Mouse (Mus musculus): Measurements from ENCODE around the gene Gm42742.
A peak's percentile ranks its signal among the peaks of the same experiment; 100 is the strongest.

The Gm42742 gene

GRCm38 (mm10) chr7:127020901-127021562 is at the start of gene Gm42742, which contains the start of gene Prrt2:
Gene Gm42742 (minus strand): TSS chr7:127021097.
Gene Prrt2 (minus strand): TSS chr7:127021211.
- peak; percentile 73 for DNase-seq (ENCODE audit: low spot score)

- DNase-seq (ENCODE audit: low spot score): no peak
Measured at GRCm38 (mm10) chr7:127066317-127066716, 45.4 kb upstream of the Gm42742 start.

- DNase-seq (ENCODE audit: low spot score): no peak
Measured at GRCm38 (mm10) chr7:127065538-127065937, 44.6 kb upstream of the Gm42742 start.

GRCm38 (mm10) chr7:127055026-127055585 is 34.2 kb upstream of the Gm42742 start:
- DNase-seq (ENCODE audit: low spot score): no peak

GRCm38 (mm10) chr7:127041851-127042672 is 21.2 kb upstream of the Gm42742 start, which contains the start of gene Kif22:
Gene Kif22 (minus strand): TSS chr7:127042471.
- peak; percentile 90 for DNase-seq (ENCODE audit: low spot score)

- DNase-seq (ENCODE audit: low spot score): no peak
Measured at GRCm38 (mm10) chr7:127031244-127031643, 10.3 kb upstream of the Gm42742 start.

GRCm38 (mm10) chr7:127030172-127030571 is 9.3 kb upstream of the Gm42742 start:
- no peak for DNase-seq (ENCODE audit: low spot score)

- no peak for DNase-seq (ENCODE audit: low spot score)
Measured at GRCm38 (mm10) chr7:127027885-127028284, 7.0 kb upstream of the Gm42742 start.

- DNase-seq (ENCODE audit: low spot score): peak; percentile 100
Measured at GRCm38 (mm10) chr7:127026984-127027726, 6.3 kb upstream of the Gm42742 start, which contains the start of gene Maz. Gene Maz (minus strand): TSS chr7:127027037.

- no peak for DNase-seq (ENCODE audit: low spot score)
Measured at GRCm38 (mm10) chr7:127026616-127026983, 5.7 kb upstream of the Gm42742 start.

GRCm38 (mm10) chr7:127026161-127026600 is 5.3 kb upstream of the Gm42742 start:
- DNase-seq (ENCODE audit: low spot score): peak; percentile 89

GRCm38 (mm10) chr7:127025556-127026160 is 4.8 kb upstream of the Gm42742 start:
- peak; percentile 50 for DNase-seq (ENCODE audit: low spot score)

- peak; percentile 90 for DNase-seq (ENCODE audit: low spot score)
Measured at GRCm38 (mm10) chr7:127024755-127025555, 4.1 kb upstream of the Gm42742 start.

GRCm38 (mm10) chr7:127023896-127024690 is 3.2 kb upstream of the Gm42742 start:
- DNase-seq (ENCODE audit: low spot score): no peak

GRCm38 (mm10) chr7:127023272-127023691 is 2.4 kb upstream of the Gm42742 start:
- DNase-seq (ENCODE audit: low spot score): no peak

GRCm38 (mm10) chr7:127022528-127023271 is 1.8 kb upstream of the Gm42742 start:
- DNase-seq (ENCODE audit: low spot score): no peak

GRCm38 (mm10) chr7:127021563-127022527 is 948 bp upstream of the Gm42742 start:
- DNase-seq (ENCODE audit: low spot score): no peak

GRCm38 (mm10) chr7:127020491-127020890 is 406 bp downstream of the Gm42742 start:
- DNase-seq (ENCODE audit: low spot score): no peak
